Mouse (Mus musculus) spleen, embryonic (tissue): ENCODE results near the gene Gdap1l1.

Source experiments
- CTCF ChIA-PET: fragments of 350-600 bp; sonication (Branson Sonifier 250); formaldehyde crosslinking; loops from one replicate; lab custom pipeline; 2022; lab: Charles Lee

Gene Gdap1l1

DNA sequence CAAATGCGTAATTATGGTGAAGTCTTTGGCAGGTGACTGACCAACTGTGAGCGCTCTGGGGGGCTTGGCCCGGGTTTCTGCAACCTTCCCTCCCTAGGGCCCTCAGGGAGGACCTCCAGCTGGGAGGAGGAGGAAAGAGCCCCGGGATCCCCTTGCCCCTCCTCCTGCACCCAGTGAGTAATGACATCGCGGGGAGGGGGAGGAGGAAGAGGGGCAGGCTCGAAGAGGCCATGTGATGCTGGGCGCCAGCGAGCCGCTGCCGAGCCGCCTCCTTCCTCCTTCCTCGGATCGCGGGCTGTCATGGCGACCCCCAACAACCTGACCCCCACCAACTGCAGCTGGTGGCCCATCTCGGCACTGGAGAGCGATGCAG is at the start of gene Gdap1l1:
TSS of gene Gdap1l1 (plus strand) at position 231 of the 373 bp plus-strand sequence.
- CTCF ChIA-PET, result no interaction called here

DNA sequence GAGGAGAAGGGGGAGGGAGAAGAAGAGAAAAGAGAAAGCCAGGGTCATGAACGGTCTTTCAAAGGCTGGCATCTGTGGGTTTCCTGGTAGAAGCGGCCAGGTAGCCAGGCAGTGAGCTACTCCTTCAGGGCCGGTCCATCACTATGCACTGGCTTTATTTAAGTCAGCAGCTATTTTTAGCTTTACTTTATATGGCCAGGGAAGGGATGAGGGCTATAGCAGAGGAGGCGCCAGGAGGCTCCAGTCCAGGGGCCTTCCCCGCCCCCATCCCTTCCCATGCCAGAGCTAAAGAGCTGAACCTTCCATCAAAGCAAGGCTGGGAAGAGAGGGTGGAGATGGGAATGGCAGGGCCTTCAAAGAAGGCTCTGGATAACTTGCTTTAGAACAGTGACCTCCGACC is 45.8 kb upstream of the Gdap1l1 start:
- CTCF ChIA-PET, result no interaction called here

DNA sequence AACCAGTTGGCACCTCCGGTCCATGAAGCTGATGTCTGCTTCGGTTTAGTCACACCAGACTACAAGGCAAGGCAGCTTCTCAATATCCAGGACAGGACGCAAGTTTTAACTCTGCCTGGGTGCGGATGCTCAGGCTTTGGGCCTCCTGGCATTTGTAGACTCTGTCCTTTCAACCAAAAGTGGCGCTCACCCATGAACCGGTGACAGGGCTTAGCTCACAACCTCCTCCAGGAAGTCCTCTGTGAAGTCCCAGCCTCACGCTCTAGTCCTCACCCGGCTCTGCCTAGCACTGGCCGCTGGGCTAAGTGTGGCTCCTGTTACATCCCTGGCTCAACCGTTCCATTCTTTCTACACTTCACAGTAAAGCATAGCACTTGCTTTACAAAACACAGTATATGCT is 45.0 kb upstream of the Gdap1l1 start:
- CTCF ChIA-PET, result interaction anchor here (0.6 kb wide), 1 partner anchor 8 kb away, joined by 11 read pairs; no protein-coding TSS in a partner anchor

DNA sequence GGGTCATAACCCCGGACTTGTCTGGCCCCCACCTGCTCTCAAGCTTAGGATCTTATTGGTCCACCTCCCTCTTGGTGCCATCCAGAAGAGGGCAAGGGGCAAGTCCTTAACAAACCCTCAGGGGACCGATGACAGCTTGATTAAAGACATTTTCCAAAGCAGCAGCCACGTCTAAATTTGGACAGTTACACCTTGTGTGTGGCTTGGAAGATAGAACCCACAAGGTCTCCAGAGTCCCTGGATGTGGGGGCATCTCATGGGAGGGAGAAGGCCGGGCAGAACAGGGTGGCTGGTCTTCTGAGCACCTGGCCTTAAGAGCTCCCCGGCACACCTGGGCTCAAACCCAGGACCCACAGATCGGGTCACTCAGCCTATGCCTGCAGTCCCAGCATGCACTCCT is 44.3 kb upstream of the Gdap1l1 start:
- CTCF ChIA-PET, result no interaction called here

DNA sequence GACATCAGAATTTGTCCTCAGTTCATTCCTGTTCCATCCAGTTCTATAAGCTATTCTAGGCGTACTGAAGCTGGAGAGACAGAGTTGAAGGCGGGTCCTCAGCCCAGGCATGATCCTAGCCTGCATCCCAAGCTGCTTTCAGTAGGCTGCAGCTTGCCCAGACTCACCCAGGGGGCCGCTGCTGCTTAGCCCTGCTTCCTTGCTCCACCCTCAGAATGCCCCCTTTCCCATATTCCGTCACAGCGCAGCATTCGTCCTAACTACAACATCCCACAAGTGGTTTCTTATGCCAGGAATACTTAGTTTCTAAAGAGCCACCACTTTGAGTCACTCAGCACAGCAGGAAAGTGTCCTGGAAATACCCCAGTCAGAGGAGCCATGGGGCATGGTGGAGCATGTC is 43.3 kb upstream of the Gdap1l1 start:
- CTCF ChIA-PET, result no interaction called here

DNA sequence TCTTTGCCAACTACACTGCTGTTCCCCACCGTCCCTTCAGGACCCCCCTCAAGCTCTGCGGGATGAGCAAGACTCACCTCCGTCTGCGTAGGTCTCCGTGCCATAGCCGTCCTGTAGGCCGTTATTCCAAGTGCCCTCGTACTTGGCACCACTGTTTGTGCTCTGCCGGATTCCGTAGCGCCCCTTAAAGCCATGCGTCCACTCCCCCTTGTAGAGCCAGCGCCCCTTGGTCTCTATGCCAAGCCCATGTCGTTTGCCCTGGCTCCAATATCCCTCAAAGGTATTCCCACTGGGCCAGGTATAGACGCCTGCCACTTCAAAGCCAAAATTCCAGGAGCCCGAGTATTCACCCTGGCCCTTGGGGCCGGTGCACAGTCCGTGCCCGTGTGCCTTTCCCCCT is 41.2 kb upstream of the Gdap1l1 start:
- CTCF ChIA-PET, result no interaction called here

GRCm38 (mm10) chr2:163397905-163398304 is 40.4 kb upstream of the Gdap1l1 start, which contains the start of gene Jph2:
Gene Jph2 (minus strand): TSS chr2:163397993.
- CTCF ChIA-PET, result no interaction called here

GRCm38 (mm10) chr2:163398770-163399169 is 39.5 kb upstream of the Gdap1l1 start:
- CTCF ChIA-PET, result no interaction called here

GRCm38 (mm10) chr2:163399222-163399621 is 39.1 kb upstream of the Gdap1l1 start:
- CTCF ChIA-PET, result no interaction called here

- CTCF ChIA-PET, result interaction anchor here (0.5 to 0.7 kb wide), 3 partner anchors 8 to 499 kb away, joined by 3 to 11 read pairs (median 3); no protein-coding TSS in a partner anchor
Observed at GRCm38 (mm10) chr2:163401221-163401620, 37.1 kb upstream of the Gdap1l1 start.

- CTCF ChIA-PET, result no interaction called here
Observed at GRCm38 (mm10) chr2:163404037-163404815, 34.0 kb upstream of the Gdap1l1 start.

DNA sequence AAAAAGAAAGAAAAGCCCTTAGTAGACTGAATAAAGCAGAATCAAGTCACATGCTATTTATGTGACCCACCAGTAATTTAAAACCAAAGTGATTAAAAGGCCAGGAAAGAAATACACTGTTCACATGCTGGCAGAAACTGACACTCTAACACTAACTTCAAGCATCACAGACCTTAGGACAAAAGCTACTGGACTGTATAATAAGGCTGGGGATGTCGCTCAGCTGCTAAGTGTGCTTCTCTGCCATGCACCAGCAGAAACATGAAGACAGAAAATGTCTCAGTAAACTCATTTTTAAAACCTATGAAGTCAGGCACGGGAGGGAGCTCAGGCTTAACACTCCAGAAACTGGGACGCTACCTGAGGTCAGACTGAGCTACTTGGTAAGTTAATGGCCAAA is 28.1 kb upstream of the Gdap1l1 start:
- CTCF ChIA-PET, result no interaction called here

GRCm38 (mm10) chr2:163411344-163411743 is 26.9 kb upstream of the Gdap1l1 start:
- CTCF ChIA-PET, result interaction anchor here (0.6 kb wide), 1 partner anchor 12 kb away, joined by 4 read pairs; no protein-coding TSS in a partner anchor

DNA sequence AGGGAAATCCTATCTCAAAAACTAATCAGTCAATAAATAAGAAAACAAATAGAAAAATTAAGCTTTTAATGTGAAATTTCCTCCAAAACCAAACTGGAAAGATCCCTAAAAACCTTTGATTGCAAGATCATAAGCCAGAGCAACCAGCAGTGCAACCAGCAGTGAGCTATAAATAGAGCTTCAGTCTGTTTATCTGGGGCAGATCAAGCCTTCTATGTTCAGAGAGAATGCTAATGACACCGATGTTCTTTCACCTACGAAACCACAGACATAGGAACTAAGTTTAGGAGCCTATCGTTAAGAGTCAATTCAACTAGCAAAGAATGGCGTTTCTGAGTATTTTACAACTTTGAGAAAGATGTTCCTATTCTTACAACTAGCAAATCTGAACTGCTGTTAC is 26.4 kb upstream of the Gdap1l1 start:
- CTCF ChIA-PET, result interaction anchor here (0.6 kb wide), 1 partner anchor 12 kb away, joined by 4 read pairs; no protein-coding TSS in a partner anchor

DNA sequence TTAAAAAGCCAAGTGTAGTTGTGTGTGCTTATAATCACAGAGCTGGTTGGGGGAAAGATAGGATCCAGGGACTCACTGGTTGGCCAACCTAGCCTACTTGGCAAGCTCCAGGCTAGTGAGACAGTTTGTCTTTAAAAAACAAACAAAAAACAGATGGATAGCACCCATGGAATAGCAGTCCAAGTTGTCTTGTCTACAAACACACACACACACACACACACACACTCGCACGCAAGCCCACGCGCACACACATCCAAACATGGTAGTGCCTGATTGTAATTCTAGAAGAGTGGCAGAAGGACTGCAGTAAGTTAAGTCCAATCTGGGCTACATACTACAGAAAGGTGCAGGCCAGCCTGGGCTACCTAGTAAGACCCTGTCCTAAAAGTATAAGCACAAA is 25.9 kb upstream of the Gdap1l1 start:
- CTCF ChIA-PET, result no interaction called here

- CTCF ChIA-PET, result no interaction called here
Observed at GRCm38 (mm10) chr2:163412846-163413590, 25.3 kb upstream of the Gdap1l1 start.

- CTCF ChIA-PET, result interaction anchor here (0.6 kb wide), 2 partner anchors 16 to 31 kb away, joined by 3 to 4 read pairs; no protein-coding TSS in a partner anchor
Observed at GRCm38 (mm10) chr2:163417026-163417425, 21.2 kb upstream of the Gdap1l1 start.

DNA sequence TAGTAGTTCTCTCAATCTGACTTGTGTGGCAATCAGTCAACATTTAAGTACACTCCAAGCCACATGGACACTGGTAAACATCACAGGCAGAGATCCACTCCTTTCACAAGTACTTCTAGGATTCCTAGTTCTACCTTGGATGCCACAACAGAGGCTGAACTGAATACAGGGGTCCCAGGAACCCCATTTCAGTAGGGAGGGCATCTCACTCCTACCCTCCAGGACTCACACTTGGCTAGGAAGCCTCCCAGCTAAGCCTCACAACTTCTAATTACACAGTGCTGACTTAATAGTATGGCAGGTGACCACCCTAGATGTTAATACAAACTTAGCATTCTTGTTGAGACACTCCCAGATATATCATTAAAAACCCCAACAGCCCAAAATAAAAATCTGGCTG is 20.4 kb upstream of the Gdap1l1 start:
- CTCF ChIA-PET, result interaction anchor here (0.6 kb wide), 2 partner anchors 16 to 30 kb away, joined by 3 to 4 read pairs; no protein-coding TSS in a partner anchor

DNA sequence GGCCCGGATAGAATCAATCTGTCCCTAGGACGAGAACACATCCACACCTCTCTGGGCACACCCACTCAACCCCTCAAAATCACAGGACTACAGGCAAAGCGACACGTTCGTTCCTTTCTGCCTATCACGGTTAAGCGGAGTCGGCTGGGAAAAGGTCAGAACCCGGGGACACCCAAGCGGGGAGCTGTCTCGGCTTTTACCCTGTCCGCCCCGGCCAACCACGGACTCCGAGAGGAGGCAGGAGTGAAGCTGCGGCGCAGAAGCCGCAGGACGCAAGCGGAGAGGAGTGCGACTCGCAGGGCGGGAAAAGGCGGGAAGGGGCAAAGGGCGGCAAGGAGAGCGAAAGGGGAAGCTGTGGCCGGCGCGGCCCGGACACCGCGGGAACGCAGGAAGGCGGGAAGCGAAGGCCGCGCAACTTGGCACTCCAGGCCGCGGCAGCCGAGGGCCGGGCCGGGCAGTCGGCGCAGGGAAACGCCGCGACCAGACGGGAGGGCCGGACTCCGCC is 19.4 kb upstream of the Gdap1l1 start:
- CTCF ChIA-PET, result no interaction called here

- CTCF ChIA-PET, result interaction anchor here (0.7 kb wide), 1 partner anchor 17 kb away, joined by 5 read pairs; no protein-coding TSS in a partner anchor
Observed at GRCm38 (mm10) chr2:163419346-163420045, 18.8 kb upstream of the Gdap1l1 start.

DNA sequence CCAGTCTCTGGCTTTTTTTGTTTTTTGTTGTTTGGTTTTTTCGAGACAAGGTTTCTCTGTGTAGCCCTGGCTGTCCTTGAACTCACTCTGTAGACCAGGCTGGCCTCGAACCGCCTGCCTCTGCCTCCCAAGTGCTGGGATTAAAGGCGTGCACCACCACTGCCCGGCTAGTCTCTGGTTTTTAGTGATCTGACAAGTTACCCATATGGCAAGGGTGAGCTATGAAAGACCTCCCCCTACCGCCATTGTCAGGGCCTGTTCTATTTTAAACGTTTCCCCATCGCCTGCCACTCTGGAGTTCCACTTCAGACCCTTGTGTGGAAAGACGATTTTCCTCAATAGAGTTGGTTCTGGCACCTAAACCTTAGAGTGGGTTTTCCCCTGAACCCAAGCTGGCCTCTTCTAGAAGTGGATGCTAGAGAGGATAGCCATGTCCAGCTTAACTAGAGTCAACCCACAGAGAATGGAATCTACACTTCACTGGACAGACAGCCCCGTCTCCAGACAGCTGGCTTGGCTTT is 17.9 kb upstream of the Gdap1l1 start:
- CTCF ChIA-PET, result no interaction called here
